Mouse (Mus musculus) liver (tissue): ENCODE data around the gene Pih1d1.
A peak's percentile ranks its signal among the peaks of the same experiment; 100 is the strongest.

Experiments
- DNase-seq: peaks from one replicate; pipeline ENCODE4 v3.0.0-alpha.2; 2020; ENCODE audit warnings: mixed read lengths

Gene Pih1d1

GRCm38 (mm10) chr7:45195341-45196175 is 41.5 kb downstream of the Pih1d1 start:
- no peak for DNase-seq

GRCm38 (mm10) chr7:45196176-45196535 is 42.1 kb downstream of the Pih1d1 start:
- no peak for DNase-seq

GRCm38 (mm10) chr7:45196994-45197393 is 42.9 kb downstream of the Pih1d1 start:
- DNase-seq, result no peak

GRCm38 (mm10) chr7:45198435-45198834 is 44.3 kb downstream of the Pih1d1 start:
- DNase-seq, result peak; percentile 64

GRCm38 (mm10) chr7:45198961-45199360 is 44.9 kb downstream of the Pih1d1 start:
- no peak for DNase-seq

- no peak for DNase-seq
These were observed 48.6 kb downstream of the Pih1d1 start for GRCm38 (mm10) chr7:45202654-45203053.

- peak; percentile 92 for DNase-seq
These were observed 50.5 kb downstream of the Pih1d1 start, which contains the start of gene Ccdc155 for GRCm38 (mm10) chr7:45204380-45205143. Ccdc155 (minus strand) TSS chr7:45204892.

- no peak for DNase-seq
These were observed 54.2 kb downstream of the Pih1d1 start for GRCm38 (mm10) chr7:45208260-45208659.
